Mouse (Mus musculus): ENCODE measurements around the gene Phactr4. TPM values are rescaled to one million over a fixed set of nuclear protein-coding genes. Genes with fewer than 3 reads are reported as not detected.

The Phactr4 gene
- polyA plus RNA-seq, 1 experiment from 2014 or later: 9.6 TPM

DNA sequence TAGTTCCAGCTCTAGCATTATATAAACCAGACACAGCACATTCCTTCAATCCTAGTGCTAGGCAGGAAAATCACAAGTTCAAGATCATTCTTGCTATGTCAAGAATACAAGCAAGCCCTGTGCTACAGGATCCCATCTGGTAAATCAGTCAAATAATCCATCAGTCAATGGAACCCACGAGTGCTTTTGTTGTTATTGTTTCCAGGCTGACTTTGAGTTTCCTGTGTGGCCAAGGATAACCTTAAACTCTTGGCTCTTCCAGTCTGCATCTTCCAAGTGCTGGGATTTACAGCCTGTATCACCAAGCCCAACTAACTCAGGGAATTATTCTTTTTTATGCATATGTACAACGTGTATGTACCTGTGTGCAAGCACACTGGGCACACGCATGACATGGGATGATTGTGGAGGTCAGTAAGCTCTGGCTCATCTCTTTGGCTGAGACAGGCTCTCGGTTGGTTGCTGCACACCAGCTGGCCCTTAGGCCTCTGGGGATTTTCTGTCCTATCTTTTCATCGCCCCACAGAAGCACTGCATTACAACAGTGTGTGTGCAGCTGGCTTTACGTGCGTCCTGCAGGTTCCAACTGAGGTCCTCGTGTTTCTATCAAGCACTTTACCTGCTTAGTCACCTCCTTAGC lies 36.4 kb downstream of the Phactr4 start:
- no peaks in the 10 kb centered on the region for H3K9me3 ChIP-seq
- H3K27me3 ChIP-seq: no peaks in the 10 kb centered on the region
- H3K4me3 ChIP-seq: no peak overlapping the region
- WGBS: 67% methylated on average over 8 of the region's 8 CpGs
- peaks cover 7% of the 10 kb centered on the region; the same call in 1 of the 2 replicates for H3K4me1 ChIP-seq (replicated peaks)
- no peak overlapping the region for H3K4me2 ChIP-seq
- peaks cover 5% of the 10 kb centered on the region; the same call in 1 of the 2 replicates for H3K36me3 ChIP-seq
- no peak for ATAC-seq (ENCODE audit: low read depth)
- no peak overlapping the region for H3K9ac ChIP-seq
- no peak overlapping the region for H3K27ac ChIP-seq (replicated peaks)

DNA sequence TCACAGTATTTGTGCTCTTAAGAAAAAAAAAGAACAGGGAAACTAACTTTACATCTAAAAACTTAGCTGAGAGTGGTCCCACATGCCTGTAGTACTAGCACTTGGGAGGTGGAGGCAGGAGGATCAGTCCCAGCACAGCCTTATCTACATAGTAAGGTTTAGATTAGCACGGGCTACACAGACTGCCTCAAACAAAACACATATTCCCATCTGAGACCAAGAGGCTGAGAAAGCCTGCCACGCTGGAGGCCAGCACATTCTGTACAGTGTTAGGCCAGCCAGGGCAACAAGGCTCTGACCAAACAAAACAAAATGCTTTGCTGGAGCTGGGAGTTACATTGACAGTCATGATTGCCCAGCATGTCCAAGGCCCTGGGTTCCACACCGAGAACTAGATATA lies 38.8 kb downstream of the Phactr4 start:
- peaks cover 5% of the 10 kb centered on the region; the same call in 1 of the 2 replicates for H3K36me3 ChIP-seq
- no peak overlapping the region for H3K4me2 ChIP-seq
- no peaks in the 10 kb centered on the region for H3K27me3 ChIP-seq
- no peak overlapping the region for H3K9ac ChIP-seq
- WGBS: 92% methylated on average over 3 of the region's 3 CpGs
- ATAC-seq (ENCODE audit: low read depth): no peak
- no peak overlapping the region for H3K4me3 ChIP-seq
- no peak overlapping the region for H3K27ac ChIP-seq (replicated peaks)
- H3K4me1 ChIP-seq (replicated peaks): peaks cover 7% of the 10 kb centered on the region; the same call in 1 of the 2 replicates
- H3K9me3 ChIP-seq: no peaks in the 10 kb centered on the region

DNA sequence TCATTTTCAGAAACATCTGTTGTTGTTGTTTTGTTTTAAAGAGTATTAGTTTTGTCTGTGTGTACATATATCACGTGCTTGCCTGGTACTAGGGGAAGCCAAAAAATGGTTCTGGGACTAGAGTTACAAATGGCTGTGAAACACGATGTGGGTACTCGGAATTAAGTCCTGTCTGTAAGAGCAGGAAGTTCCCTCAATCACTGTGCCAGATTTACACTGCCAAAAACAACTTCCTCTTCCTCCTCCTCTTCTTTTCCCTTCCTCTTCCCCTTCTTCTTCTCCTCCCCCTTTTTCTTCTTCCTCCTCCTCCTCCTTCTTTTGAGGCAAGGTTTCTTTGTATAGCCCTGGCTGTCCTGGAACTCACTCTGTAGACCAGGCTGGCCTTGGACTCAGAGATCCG lies 40.0 kb downstream of the Phactr4 start:
- no peak overlapping the region for H3K4me3 ChIP-seq
- H3K36me3 ChIP-seq: peaks cover 16% of the 10 kb centered on the region
- H3K9me3 ChIP-seq: no peaks in the 10 kb centered on the region
- ATAC-seq (ENCODE audit: low read depth): no peak
- 96% methylated on average over 4 of the region's 4 CpGs for WGBS
- no peak overlapping the region for H3K4me2 ChIP-seq
- no peak overlapping the region for H3K9ac ChIP-seq
- no peak overlapping the region for H3K27ac ChIP-seq (replicated peaks)
- no peaks in the 10 kb centered on the region for H3K27me3 ChIP-seq
- no peaks in the 10 kb centered on the region; the same call in 1 of the 2 replicates for H3K4me1 ChIP-seq (replicated peaks)

DNA sequence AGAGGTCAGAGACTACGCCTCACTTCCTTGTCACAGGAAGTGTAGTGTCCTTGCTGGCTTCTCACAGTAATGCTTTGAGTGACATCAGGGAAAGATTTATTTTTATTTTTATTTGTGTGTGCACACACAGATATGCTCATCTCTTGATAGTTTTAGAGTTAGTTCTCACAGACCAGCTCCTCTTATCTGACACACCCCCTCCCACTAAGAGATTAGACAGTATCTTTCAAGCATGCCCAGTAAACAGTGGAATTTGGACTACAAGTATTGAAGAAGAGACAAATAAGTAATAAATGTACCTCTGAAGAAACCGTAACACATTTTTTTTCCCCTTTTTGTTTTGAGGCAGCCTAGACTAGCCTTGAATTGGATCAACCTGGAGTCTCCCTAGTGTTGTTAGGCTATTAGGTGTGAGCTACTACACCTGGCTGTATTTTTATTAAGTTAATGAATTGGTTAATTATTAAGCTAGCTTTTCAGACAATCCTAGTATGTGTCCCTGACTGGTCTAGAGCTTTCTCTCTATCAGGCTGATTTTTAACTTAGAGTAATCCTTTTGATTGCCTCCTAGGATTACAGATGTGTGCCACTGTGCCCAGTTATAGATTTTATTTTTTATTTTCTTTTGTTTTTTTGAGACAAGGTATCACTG lies 41.2 kb downstream of the Phactr4 start:
- Histone ChIP-seq H3K9ac (no peak overlapping the region), H3K36me3 (peaks cover 25% of the 10 kb centered on the region), H3K9me3 (no peaks in the 10 kb centered on the region), H3K27ac (replicated peaks) (no peak overlapping the region), H3K27me3 (no peaks in the 10 kb centered on the region), H3K4me3 (no peak overlapping the region), H3K4me2 (no peak overlapping the region), H3K4me1 (replicated peaks) (no peaks in the 10 kb centered on the region)
- no peak for ATAC-seq (ENCODE audit: low read depth)
- WGBS: 99% methylated on average over 2 of the region's 2 CpGs

GRCm38 (mm10) chr4:132373820-132374219 lies 48.5 kb downstream of the Phactr4 start:
- no peak overlapping the region for H3K4me3 ChIP-seq
- WGBS: 100% methylated on average over 1 of the region's 1 CpGs
- ATAC-seq (ENCODE audit: low read depth): no peak
- no peak overlapping the region for H3K4me2 ChIP-seq
- no peaks in the 10 kb centered on the region for H3K4me1 ChIP-seq (replicated peaks)
- peaks cover 66% of the 10 kb centered on the region for H3K36me3 ChIP-seq
- H3K9ac ChIP-seq: no peak overlapping the region
- no peak overlapping the region for H3K27ac ChIP-seq (replicated peaks)
- no peaks in the 10 kb centered on the region for H3K9me3 ChIP-seq
- no peaks in the 10 kb centered on the region for H3K27me3 ChIP-seq

DNA sequence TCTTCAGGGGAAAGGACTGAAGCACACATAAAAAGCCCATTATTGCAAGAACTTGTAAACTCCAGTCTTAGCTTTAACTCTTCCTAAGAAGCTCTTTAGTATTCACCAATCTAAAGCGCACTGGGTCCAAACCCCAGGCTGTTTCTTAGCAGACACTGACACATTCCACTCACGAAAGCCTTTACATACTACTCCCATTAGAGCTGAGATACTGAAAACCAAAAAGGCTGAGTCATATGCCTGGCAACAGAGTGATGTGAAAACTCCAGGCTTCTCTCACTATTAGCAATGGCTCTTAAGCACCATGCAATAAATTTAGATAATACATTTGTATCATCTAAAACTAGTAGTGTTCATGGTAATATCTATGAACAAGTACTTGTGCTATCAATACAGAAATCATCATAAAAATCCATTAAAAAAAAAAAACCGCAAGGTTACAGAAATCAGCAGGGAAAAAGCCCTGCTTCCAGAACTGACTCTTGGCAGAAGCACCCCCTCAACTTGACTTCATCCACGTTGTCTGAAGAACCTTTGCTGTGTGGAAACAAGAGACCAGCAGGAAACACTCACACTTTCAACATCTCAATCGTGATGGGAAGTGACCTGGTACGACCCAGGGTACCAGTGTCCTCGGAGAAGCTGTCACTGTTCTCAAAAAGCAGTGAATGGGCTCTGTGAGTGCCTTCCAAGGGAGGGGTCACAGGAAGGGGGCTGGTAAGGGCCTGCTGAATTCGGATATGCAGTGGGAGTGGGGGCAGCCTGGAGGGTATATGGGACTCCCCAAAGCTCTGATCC lies 52.1 kb downstream of the Phactr4 start:
- Histone ChIP-seq H3K36me3 (peaks cover 72% of the 10 kb centered on the region), H3K9me3 (no peaks in the 10 kb centered on the region), H3K27ac (replicated peaks) (no peak overlapping the region), H3K4me2 (no peak overlapping the region), H3K27me3 (no peaks in the 10 kb centered on the region), H3K9ac (no peak overlapping the region), H3K4me1 (replicated peaks) (no peaks in the 10 kb centered on the region), H3K4me3 (no peak overlapping the region)
- WGBS: 89% methylated on average over 8 of the region's 8 CpGs
- ATAC-seq (ENCODE audit: low read depth): no peak

DNA sequence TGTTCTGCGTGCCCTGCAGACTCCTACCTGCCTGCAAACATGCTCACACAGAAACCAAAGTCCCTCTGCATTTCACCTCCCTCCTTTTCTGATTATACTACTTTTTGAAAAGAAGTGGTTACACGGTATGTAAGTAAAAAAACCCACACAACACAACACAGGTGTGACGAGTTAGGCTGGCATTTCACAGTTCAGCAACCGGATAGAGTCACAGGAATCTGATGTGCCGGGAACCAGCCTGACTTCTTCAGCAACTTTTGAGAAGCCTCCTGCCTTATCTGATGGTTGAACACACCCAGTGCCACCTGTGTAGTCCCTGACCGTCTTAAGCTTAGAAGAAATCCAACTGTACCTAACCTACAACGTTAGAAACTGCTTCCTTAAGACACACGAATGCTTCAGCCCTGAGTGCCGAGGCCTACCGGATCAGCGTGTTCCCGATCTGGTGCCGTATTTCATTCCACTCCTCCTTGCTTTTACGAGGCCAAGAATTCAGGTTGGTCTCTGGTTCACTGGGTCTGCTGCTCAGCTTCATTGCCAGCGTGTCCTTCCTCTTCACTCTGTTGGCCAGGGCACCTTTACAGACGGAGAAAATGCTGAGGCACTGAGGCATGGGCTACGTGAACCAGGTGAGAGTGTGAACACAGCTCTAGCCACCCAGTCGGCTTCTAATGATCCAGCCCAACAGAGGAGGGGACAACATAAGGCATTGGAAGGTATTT lies 54.6 kb downstream of the Phactr4 start:
- Histone ChIP-seq H3K9me3 (no peaks in the 10 kb centered on the region), H3K4me2 (no peak overlapping the region), H3K27me3 (no peaks in the 10 kb centered on the region), H3K4me1 (replicated peaks) (no peaks in the 10 kb centered on the region), H3K36me3 (peaks cover 82% of the 10 kb centered on the region), H3K27ac (replicated peaks) (no peak overlapping the region), H3K4me3 (no peak overlapping the region), H3K9ac (no peak overlapping the region)
- ATAC-seq (ENCODE audit: low read depth): no peak
- 95% methylated on average over 18 of the region's 18 CpGs for WGBS

DNA sequence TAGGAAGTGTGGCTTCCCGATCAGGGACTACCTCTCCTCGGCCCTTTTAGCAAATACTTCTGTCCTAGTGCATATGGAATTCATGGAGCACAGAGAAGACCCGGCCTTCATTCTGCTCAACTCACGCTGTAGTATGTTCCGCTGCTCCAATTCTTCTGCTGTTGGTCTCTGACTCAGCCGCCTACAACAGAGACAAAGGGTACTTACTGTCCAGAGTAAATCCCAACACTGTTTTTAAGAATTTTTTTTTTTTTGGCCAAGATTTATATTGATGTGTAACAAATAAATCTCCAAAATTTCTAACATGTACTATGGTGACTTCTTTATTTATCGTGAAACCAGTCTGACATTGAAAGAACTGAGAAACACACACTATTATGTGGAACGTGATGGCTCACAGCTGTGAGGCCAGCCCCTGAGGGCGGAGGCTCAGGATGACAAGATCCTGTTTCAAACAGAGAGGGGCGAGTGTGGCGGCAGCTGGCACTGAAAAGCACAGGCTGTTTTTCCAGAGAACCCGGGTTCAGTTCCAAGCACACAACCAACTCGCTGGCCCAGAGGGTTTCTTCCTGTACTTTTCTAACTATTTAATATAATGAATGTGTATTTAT lies 56.7 kb downstream of the Phactr4 start:
- ATAC-seq (ENCODE audit: low read depth): no peak
- H3K36me3 ChIP-seq: peaks cover 85% of the 10 kb centered on the region
- H3K4me2 ChIP-seq: no peak overlapping the region
- 70% methylated on average over 13 of the region's 13 CpGs for WGBS
- H3K9ac ChIP-seq: no peak overlapping the region
- H3K4me3 ChIP-seq: no peak overlapping the region
- no peaks in the 10 kb centered on the region for H3K4me1 ChIP-seq (replicated peaks)
- 0 out of 2 replicates have a peak overlapping the region, but pooled peaks have one; percentile 28 for H3K27ac ChIP-seq (replicated peaks)
- H3K27me3 ChIP-seq: no peaks in the 10 kb centered on the region
- no peaks in the 10 kb centered on the region for H3K9me3 ChIP-seq

GRCm38 (mm10) chr4:132363487-132363886 lies 58.8 kb downstream of the Phactr4 start:
- Histone ChIP-seq H3K4me1 (replicated peaks) (no peaks in the 10 kb centered on the region), H3K4me2 (no peak overlapping the region), H3K9me3 (no peaks in the 10 kb centered on the region), H3K27ac (replicated peaks) (no peak overlapping the region), H3K4me3 (no peak overlapping the region), H3K9ac (no peak overlapping the region), H3K27me3 (no peaks in the 10 kb centered on the region), H3K36me3 (peaks cover 83% of the 10 kb centered on the region)
- WGBS: 96% methylated on average over 11 of the region's 11 CpGs
- no peak for ATAC-seq (ENCODE audit: low read depth)

DNA sequence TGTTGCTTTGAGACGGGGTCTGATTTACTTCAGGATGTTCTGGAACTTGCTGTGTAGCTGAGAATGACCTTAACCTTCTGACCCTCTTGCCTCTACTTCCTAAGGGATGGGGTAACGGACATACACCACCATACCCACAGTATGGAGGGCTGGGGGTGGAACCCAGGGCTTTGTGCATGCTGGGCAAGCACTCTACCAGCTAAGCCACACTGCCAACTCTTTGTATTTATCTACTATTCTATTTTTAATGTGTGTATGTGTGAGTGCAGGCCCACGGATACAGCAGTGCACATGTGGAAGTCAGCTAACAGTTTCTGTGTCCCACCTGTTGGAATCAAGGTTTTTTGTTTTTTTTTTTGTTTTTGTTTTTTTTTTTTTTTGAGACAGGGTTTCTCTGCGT lies 62.8 kb downstream of the Phactr4 start:
- no peaks in the 10 kb centered on the region for H3K9me3 ChIP-seq
- WGBS: 90% methylated on average over 4 of the region's 4 CpGs
- H3K4me2 ChIP-seq: no peak overlapping the region
- no peaks in the 10 kb centered on the region for H3K4me1 ChIP-seq (replicated peaks)
- H3K27me3 ChIP-seq: no peaks in the 10 kb centered on the region
- no peak overlapping the region for H3K9ac ChIP-seq
- H3K27ac ChIP-seq (replicated peaks): no peak overlapping the region
- no peak for ATAC-seq (ENCODE audit: low read depth)
- H3K4me3 ChIP-seq: no peak overlapping the region
- peaks cover 64% of the 10 kb centered on the region for H3K36me3 ChIP-seq

DNA sequence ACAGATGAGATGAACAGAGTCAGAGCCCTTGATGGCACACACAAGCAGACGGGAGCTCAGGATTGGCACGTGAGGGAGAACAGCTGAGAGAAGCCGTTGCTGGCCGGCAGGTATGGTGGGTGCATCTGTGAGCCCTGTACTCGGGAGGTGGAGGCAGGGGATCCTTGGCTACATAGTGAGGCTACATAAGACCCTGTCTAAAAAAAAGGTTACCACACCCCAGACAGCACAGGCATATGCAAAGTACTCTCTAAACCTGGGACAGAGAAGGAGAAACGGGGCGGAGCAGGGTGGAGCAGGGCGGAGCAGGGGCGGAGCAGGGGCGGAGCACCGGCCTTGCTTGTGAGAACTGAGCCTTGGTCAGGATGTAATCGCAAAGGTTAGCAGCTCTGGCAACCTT lies 66.1 kb downstream of the Phactr4 start:
- H3K4me3 ChIP-seq: no peak overlapping the region

More for the DNA sequence above, 66.1 kb downstream of the Phactr4 start:
- WGBS: 27% methylated on average over 12 of the region's 12 CpGs
- no peak for ATAC-seq (ENCODE audit: low read depth)
- peaks cover 42% of the 10 kb centered on the region for H3K36me3 ChIP-seq
- no peaks in the 10 kb centered on the region for H3K9me3 ChIP-seq
- H3K27ac ChIP-seq (replicated peaks): no peak overlapping the region
- H3K9ac ChIP-seq: no peak overlapping the region
- peaks cover 21% of the 10 kb centered on the region for H3K4me1 ChIP-seq (replicated peaks)
- H3K27me3 ChIP-seq: no peaks in the 10 kb centered on the region
- no peak overlapping the region for H3K4me2 ChIP-seq

All from neural tube, embryonic 13.5 days (tissue).